Mouse (Mus musculus) neural tube, embryonic 11.5 days (tissue): Measurements from ENCODE around the gene Fn1. TPM values are rescaled to one million over a fixed set of nuclear protein-coding genes. Genes with fewer than 3 reads are reported as not detected.

ENCODE experiments used
- ATAC-seq: fragments of 200-750 bp; cut with Nextera tagmentation; 2 replicates; pipeline ENCODE4 v1.8.0; 2017; ENCODE audit warnings: moderate number of reproducible peaks, mild to moderate bottlenecking, moderate TSS enrichment, moderate library complexity; ENCODE audit not compliant: insufficient read depth, low FRiP score, low TSS enrichment
- DNase-seq: peaks from one replicate; pipeline ENCODE4 v3.0.0-alpha.2; 2015; ENCODE audit warnings: low spot score
- H3K27ac ChIP-seq: fragments of 300-500 bp; sonication (generic); 2 replicates; pipeline ENCODE4 v1.5.1; 2014; ENCODE audit warnings: low read depth, mild to moderate bottlenecking, low read length
- H3K27me3 ChIP-seq: fragments of 300-500 bp; sonication (generic); 2 replicates; pipeline ENCODE4 v1.6.1; 2014; ENCODE audit warnings: mild to moderate bottlenecking, low read length, mixed read lengths; ENCODE audit not compliant: control insufficient read depth, insufficient read depth
- H3K36me3 ChIP-seq: fragments of 300-500 bp; sonication (generic); 2 replicates; pipeline ENCODE4 v1.6.1; 2014; ENCODE audit warnings: mild to moderate bottlenecking, low read length, moderate library complexity, mixed read lengths; ENCODE audit not compliant: control insufficient read depth, insufficient read depth
- H3K4me1 ChIP-seq: fragments of 300-500 bp; sonication (generic); 2 replicates; pipeline ENCODE4 v1.6.1; 2014; ENCODE audit warnings: low read length, mixed read lengths; ENCODE audit not compliant: control insufficient read depth, insufficient read depth
- H3K4me2 ChIP-seq: fragments of 300-500 bp; sonication (generic); 2 replicates; pipeline ENCODE4 v1.6.1; 2014; ENCODE audit warnings: low read depth, mild to moderate bottlenecking, moderate library complexity
- H3K4me3 ChIP-seq: fragments of 300-500 bp; sonication (generic); 2 replicates; pipeline ENCODE4 v1.5.1; 2014; ENCODE audit warnings: low read depth, low read length
- H3K9ac ChIP-seq: fragments of 300-500 bp; sonication (generic); 2 replicates; pipeline ENCODE4 v1.6.1; 2014; ENCODE audit warnings: mild to moderate bottlenecking, low read length
- H3K9me3 ChIP-seq: fragments of 300-500 bp; sonication (generic); 2 replicates; pipeline ENCODE4 v1.6.1; 2016; ENCODE audit warnings: low read length; ENCODE audit not compliant: control insufficient read depth
- WGBS: fragments of 180-500 bp; shearing (Covaris S2); extraction: QIAGEN DNeasy Blood & Tissue Kit; methylation state at CpG from one replicate; pipeline ENCODE4 v1.1.7; 2014; 5-methylcytosine and 5-hydroxymethylcytosine counted together
- polyA plus RNA-seq: library from polyadenylated mRNA; unstranded; fragments of >200 nt; fragmentation: Nextera tagmentation; extraction: Ambion mirVana; gene quantifications from 2 replicates; pipeline ENCODE4 v1.2.1, GENCODE M21; 2014

The Fn1 gene
- polyA plus RNA-seq, 1 experiment from 2014 or later, result 88.1 TPM

DNA sequence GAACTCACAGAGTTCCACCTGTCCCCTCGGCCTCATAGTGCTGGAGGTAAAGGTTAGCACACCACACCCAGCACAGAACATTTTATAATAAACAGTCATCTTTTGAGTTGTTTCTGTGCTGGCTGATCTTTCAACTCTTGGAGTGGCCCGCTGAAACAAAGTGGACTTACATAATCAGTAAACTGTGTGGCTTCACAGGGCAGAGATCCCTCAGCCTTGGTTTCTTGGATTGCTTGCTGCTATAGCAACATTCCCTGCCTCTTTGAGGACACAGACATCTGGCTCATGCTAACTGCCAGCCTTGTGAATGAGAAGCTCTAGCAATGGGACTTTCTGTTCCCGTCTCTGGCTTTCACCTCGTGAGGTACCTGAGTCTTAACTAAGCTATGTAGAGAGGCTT is 73.5 kb downstream of the Fn1 start:
- WGBS, result 90% methylated on average over 4 of the region's 4 CpGs
- Histone ChIP-seq H3K4me2 (no peak overlapping the region), H3K36me3 (peaks cover 11% of the 10 kb centered on the region)

DNA sequence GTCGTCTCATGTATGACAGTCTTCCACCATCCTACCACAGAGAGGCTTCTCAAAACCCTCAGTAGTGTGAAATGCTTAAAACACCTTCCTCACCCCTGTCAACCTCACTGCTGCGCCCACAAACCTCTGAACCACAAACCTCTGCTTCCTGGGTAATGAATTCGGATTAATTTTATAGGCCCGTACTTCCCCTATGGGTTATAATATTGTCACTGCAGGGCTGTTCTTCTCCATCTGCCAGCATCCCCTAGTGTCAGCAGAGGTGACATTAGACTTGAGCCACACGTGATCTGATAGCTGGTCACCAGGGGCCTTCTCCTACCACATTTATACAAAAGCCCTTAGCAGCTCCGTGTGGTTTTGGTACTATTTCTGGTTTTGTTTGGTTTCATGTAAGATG is 76.2 kb downstream of the Fn1 start:
- Histone ChIP-seq H3K4me1 (no peaks in the 10 kb centered on the region), H3K36me3 (peaks cover 11% of the 10 kb centered on the region), H3K4me3 (no peak overlapping the region), H3K27me3 (no peaks in the 10 kb centered on the region), H3K4me2 (no peak overlapping the region), H3K27ac (no peak overlapping the region), H3K9me3 (no peaks in the 10 kb centered on the region), H3K9ac (no peak overlapping the region)
- ATAC-seq (no peak), DNase-seq (no peak)
- WGBS, result 94% methylated on average over 6 of the region's 6 CpGs

More for the DNA sequence above, 73.5 kb downstream of the Fn1 start:
- Histone ChIP-seq H3K27me3 (no peaks in the 10 kb centered on the region), H3K9me3 (no peaks in the 10 kb centered on the region), H3K4me1 (no peaks in the 10 kb centered on the region), H3K4me3 (no peak overlapping the region), H3K9ac (no peak overlapping the region), H3K27ac (no peak overlapping the region)
- ATAC-seq (no peak), DNase-seq (no peak)

DNA sequence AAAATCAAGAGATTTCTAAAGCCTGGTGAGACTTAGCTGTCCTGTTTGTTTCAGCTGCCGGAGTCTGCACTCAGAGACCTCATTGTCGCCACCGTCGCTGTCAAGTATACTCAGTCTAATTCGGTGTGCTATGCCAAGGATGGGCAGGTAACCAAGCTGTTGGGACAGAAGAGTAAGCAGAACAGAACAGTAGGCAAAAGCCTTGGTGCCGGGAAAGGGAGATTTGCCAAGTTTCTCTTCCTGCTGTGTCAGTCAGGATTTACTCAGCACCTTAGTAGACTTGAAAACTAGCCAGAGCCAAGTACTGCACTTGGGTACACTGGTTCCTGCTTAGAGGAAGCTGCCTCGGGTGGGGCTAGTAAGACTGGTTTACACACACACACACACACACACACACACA is 77.0 kb downstream of the Fn1 start:
- H3K36me3 ChIP-seq, result peaks cover 13% of the 10 kb centered on the region
- H3K27me3 ChIP-seq, result no peaks in the 10 kb centered on the region
- DNase-seq (no peak), ATAC-seq (no peak)
- H3K27ac ChIP-seq, result no peak overlapping the region
- H3K9me3 ChIP-seq, result no peaks in the 10 kb centered on the region
- no peak overlapping the region for H3K4me2 ChIP-seq
- H3K4me3 ChIP-seq, result no peak overlapping the region
- H3K4me1 ChIP-seq, result no peaks in the 10 kb centered on the region
- 93% methylated on average over 7 of the region's 7 CpGs for WGBS
- H3K9ac ChIP-seq, result no peak overlapping the region

DNA sequence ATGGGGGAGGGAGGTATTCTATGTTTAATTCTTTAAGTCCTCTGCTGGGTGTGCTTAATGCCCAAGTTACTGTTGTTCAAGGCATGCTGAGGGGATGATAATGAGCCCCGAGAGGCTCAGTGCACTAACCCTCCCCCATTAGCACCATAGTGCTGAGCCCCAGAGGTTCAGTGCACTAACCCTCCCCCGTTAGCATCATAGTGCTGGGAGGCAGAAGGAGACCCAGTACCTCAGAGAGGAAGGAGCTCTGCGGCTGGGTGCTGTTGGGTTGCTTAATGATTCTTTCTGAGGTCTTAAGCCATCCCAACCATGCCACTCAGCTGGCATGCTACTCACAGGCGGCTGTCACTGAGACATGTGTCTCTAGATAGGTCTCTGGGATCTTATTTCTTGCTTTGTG is 82.9 kb downstream of the Fn1 start:
- WGBS, result 88% methylated on average over 4 of the region's 4 CpGs
- DNase-seq (no peak), ATAC-seq (no peak)
- H3K9me3 ChIP-seq, result no peaks in the 10 kb centered on the region
- H3K36me3 ChIP-seq, result peaks cover 10% of the 10 kb centered on the region
- H3K4me3 ChIP-seq, result no peak overlapping the region
- no peak overlapping the region for H3K27ac ChIP-seq
- H3K27me3 ChIP-seq, result no peaks in the 10 kb centered on the region
- no peak overlapping the region for H3K4me2 ChIP-seq
- H3K4me1 ChIP-seq, result no peaks in the 10 kb centered on the region
- H3K9ac ChIP-seq, result no peak overlapping the region

DNA sequence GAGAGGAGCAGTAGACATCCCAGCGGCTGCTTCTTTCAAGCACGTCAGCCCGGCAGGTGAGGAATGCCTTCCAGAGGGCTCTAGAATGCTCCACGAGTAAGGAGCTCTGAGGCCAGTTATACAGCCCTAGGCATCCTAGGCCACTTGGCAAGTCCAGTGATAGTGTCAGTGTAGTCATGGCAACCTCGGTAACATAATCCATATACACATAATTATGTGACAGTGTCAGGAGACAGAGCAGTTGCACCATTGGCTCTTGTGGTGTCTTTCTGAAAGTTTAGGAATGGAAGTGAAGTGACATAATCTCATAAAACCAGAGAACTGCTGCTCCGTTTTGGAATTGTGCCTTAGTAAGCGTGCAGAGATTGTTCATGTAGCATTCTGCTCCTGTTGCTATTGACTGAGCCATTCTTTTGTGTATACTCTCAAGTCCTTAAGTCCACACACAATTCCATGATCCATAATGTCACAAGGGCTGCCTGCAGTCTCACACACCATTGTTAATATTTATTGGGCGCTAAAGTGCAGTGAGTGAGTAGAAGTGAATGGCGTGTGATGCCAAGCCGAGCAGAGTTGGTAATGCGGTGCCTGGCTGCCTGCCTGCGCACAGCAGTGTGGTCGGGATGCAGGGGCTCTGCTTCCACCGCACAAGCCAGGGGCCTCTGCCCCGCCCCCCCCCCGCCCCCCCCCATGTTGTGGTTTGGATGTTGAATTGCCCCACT is 85.0 kb downstream of the Fn1 start:
- DNase-seq, result no peak
- ATAC-seq, result no peak
- Histone ChIP-seq H3K27me3 (no peaks in the 10 kb centered on the region), H3K9me3 (no peaks in the 10 kb centered on the region), H3K4me1 (no peaks in the 10 kb centered on the region), H3K36me3 (peaks cover 10% of the 10 kb centered on the region), H3K4me2 (no peak overlapping the region), H3K9ac (no peak overlapping the region), H3K4me3 (no peak overlapping the region), H3K27ac (no peak overlapping the region)
- 87% methylated on average over 16 of the region's 16 CpGs for WGBS

DNA sequence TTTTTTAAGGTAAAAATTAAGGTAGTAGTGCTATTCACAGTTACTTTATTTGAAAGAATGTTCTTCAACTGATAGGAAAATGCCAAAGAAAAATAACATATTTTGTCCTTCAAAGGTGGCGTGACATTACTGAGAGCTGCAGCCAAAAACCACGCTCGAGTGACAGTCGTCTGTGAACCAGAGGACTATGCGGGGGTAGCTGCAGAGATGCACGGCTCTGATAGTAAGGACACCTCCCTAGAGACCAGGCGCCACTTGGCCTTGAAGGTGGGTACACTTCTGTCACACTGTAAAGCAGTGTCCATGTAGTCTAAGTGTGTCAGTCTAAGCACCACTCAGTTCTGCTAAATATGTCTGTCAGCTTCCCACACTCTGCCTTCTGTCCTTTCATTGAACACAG is 88.7 kb downstream of the Fn1 start:
- H3K9me3 ChIP-seq, result no peaks in the 10 kb centered on the region
- H3K4me1 ChIP-seq, result no peaks in the 10 kb centered on the region
- no peak overlapping the region for H3K9ac ChIP-seq
- H3K27me3 ChIP-seq, result no peaks in the 10 kb centered on the region
- no peak overlapping the region for H3K4me2 ChIP-seq
- ATAC-seq, result no peak
- no peak overlapping the region for H3K4me3 ChIP-seq
- H3K36me3 ChIP-seq, result peaks cover 8% of the 10 kb centered on the region
- no peak for DNase-seq
- 95% methylated on average over 7 of the region's 7 CpGs for WGBS
- no peak overlapping the region for H3K27ac ChIP-seq

DNA sequence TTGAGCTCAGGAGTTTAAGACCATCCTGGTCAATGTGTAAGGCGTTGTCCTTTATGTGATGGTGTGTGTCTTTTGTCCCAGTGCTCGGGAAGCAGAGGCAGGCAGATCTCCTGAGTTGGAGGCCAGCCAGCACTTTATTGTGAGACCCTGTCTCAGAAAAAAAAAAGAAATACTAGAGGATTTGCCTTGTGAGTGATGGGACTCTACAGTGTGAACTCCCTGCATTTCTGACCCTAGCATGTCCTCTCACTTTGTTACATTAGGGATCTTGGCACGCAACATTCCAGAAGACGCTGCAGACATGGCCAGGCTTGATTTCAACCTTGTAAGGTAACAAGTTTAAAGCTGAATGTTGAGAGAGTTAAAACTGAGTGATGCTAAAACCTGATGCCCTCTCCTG is 92.4 kb downstream of the Fn1 start:
- Histone ChIP-seq H3K36me3 (peaks cover 6% of the 10 kb centered on the region), H3K4me3 (no peak overlapping the region), H3K4me1 (no peaks in the 10 kb centered on the region), H3K27ac (no peak overlapping the region), H3K27me3 (no peaks in the 10 kb centered on the region), H3K9ac (no peak overlapping the region), H3K9me3 (no peaks in the 10 kb centered on the region), H3K4me2 (no peak overlapping the region)
- 95% methylated on average over 4 of the region's 4 CpGs for WGBS
- DNase-seq, result no peak
- ATAC-seq, result no peak

DNA sequence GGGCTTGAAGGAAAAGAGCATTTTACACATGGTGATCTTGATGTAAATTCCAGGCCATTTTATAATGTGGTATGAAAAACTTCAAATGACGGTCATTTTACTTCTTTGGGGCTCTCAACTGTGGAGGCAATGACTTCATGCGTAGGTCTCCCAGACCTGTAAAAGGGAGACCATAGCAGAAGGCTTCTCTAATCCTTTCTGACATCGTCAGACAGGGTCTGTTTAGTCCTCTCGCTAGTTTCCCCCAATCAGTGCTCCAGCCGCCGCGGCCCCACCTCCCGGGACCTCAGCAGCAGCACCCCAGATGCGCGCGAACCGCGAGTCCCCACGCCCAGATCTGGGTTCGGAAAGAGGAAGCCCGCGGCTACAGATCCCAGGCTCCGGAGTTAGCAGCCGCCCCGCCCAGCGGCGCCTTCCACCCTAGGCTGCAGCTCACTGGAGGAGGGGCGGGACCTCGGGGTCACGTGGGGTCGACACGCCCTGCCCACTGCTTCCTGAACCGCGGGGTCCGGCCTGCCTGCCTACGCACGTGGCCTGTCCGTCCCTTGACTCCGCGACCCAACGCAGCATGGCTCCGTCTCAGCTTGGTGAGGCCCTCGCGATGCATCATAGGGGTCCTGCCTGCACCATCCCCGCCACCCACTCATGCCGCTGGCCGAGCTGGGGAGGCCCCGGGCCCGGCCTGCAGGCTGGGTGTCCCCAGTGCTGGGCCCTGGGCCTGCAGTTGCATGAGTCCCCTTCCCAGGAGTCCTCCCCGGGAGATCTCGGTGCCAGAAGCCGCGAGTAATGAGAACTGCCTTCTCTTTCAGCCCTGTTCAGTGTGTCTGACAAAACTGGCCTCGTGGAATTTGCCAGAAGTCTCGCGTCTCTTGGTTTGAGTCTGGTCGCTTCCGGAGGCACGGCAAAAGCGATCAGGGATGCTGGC is 96.0 kb downstream of the Fn1 start, which contains the start of gene Atic:
TSS of gene Atic (plus strand) at position 463 of the 925 bp plus-strand sequence.
- Histone ChIP-seq H3K27ac (no peak within 1 kb of the TSS), H3K9me3 (no peaks in the 10 kb centered on the region), H3K27me3 (no peaks in the 10 kb centered on the region), H3K36me3 (peaks cover 4% of the 10 kb centered on the region; the same call in 1 of the 2 replicates), H3K9ac (peak within 1 kb of the TSS; percentile 67), H3K4me2 (peak within 1 kb of the TSS; percentile 84), H3K4me1 (no peaks in the 10 kb centered on the region), H3K4me3 (peak within 1 kb of the TSS; percentile 46)
- ATAC-seq (peak; percentile 99), DNase-seq (peak; percentile 95)
- WGBS, result under 1% methylated on average over 54 of the region's 55 CpGs
